Mouse (Mus musculus) skeletal muscle tissue, adult 2 months (tissue): Measurements from ENCODE around the gene Ttc38.

Experiments
- DNase-seq: peaks from one replicate; pipeline ENCODE4 v3.0.0-alpha.2; 2012; ENCODE audit warnings: low read depth, low spot score

Ttc38 gene

DNA sequence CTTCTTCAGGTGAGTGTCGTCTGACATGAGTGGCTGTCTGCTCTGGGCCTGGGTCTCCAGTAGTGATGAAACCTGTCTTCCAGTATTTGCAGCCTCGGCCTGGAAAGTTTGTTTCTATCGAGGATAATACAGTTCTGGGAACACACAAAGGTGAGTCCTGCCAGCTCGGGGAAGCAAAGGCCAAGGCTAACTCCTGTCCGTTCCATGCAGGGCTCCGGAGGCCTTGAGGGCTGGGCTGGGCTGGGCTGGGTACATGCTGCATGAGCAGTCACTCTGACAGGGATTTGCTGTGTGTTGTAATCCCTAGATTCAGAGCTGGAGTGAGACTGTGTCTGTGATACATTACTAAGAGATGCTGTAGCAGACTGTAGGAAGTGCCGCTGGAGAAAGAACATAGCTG is 61.8 kb downstream of the Ttc38 start:
- no peak for DNase-seq

DNA sequence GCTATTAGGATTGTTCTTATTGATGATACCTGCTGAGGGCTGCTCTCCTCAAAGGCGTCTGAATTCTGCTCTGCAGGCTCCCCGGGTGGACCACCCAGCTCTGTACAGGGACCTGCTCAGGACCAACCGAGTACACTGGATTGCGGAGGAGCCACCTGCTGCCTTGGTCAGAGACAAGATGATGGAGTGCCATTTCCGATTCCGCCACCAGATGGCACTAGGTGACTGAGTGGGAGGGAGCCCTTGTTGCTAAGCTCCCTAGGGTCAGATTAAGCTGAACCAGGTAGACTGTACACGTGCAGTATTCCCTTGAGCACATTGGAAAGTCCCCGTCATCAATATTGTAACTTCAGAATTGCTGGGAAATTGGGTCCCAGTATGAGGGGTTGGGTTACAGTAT is 64.2 kb downstream of the Ttc38 start:
- peak; percentile 39 for DNase-seq

DNA sequence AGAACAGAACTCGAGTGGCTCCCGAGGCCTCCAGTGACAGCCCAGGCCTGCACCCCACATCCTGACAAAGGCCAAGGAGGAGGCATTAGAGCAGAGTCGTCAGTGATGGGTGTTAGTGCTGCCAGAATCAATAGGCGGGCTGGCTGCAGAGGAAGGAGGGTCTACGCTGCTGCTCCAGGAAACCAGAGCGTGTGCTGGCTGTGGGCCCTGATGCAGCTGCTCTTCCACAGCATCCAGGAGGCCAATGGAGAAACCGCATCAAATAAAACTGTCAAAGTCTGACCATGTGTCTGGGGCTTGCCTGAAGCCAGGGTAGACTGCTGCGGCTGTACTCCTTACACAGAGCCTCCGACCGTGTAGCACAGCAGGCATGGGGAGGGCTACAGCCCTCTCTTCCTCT is 65.0 kb downstream of the Ttc38 start:
- DNase-seq = no peak

DNA sequence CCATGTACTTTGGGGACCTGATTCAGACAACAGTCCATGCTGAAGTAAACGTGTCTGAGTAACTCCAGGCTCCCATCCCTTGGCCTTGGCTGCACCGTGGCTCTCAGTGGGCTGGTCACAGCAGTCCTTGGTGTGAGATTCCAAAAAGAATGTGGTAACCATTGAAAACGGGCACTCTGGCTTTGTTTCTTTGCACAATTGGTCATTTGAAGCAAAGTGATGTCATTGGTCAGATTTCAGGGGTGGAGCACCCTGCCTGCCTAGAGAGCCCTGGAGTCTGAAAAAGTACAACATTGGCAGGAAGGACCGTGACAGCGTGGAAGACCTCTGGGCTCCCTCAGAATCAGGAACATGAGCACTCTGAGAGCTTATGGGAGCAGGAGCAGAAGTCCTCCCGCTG is 67.3 kb downstream of the Ttc38 start:
- no peak for DNase-seq

DNA sequence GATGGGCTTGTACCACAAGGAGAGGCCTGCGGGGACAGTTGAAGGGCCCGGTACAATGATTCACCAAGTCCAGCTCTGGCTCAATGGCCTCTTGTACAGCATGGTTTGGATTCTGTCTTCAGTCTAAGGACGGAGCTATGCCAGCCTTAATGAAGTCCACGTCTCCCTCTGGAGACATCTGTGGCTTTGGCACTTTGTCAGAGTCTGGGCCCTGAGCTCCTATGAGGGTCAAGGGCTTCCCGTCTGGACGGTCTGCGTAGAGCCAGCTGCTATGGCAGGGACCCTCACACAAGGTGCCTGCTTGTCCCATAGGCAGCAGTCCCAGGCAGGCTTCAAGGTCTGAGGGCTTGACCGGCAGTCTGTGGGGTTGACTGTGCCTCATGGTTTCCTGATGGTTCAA is 68.2 kb downstream of the Ttc38 start:
- DNase-seq = no peak

DNA sequence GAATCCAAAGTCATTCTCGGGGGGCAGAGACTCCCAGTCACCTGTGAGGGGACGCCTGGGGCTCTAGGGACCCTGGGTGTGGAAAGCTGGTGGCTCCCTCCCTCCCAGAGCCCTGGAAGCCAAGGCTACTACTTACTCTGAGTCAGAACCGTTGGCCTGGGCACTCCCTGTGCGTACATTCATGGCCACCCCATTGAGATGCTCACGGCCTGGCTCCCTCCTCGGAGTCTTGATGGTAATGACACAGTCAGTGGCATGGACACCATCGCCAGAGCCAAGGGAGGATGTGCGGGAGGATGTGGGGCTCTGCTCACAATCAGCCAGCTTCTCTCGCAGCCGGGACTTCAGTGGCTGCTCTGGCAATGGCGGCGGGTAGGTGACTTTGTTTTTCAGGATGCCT is 68.7 kb downstream of the Ttc38 start:
- no peak for DNase-seq

DNA sequence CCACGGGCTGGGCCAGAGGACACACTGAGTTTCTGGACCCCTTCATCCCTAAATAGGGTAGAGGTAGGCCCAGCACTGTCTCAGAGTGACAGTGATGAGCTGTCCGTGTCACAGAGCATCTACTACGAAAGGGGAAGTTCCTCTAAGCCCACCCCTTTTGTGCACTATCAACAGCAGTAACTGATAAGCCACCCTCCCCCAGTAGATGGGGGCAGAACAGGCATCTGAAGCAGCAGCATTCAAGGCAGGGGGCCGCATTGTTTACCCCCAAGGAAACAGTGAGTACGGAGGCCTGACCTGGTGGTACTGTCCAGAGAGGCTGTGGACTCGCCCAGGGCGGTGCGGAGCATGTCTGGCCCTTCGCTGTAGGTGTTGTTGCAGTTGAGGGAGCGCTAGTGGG is 70.4 kb downstream of the Ttc38 start:
- no peak for DNase-seq

DNA sequence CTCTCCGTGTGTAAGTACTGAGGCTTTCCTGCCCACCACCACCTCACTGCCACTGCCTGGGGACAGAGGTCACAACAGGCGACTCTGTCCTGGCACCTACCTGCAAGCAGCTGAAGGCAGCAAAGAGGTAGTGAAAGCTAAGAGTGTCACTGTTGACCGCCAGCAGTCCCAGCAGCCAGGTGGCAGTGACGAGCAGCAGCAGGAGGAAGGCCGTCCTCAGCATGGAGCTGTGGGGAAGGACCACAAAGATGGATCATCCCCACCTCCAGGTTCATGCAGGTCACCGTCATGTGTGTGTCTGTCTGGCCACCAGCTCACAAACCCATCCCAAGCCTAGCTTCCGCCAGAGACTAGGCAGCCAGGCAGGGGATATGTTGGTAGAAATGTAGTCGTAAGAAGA is 71.7 kb downstream of the Ttc38 start:
- DNase-seq = no peak
